Mouse (Mus musculus) heart, postnatal 0 days (tissue): ENCODE data around the gene Shroom3. TPM values are rescaled to one million over a fixed set of nuclear protein-coding genes. Genes with fewer than 3 reads are reported as not detected.

ENCODE experiments used
- ATAC-seq: fragments of 200-750 bp; cut with Nextera tagmentation; 2 replicates; pipeline ENCODE4 v1.8.0; 2017; ENCODE audit warnings: low read depth, moderate number of reproducible peaks, moderate library complexity; ENCODE audit not compliant: insufficient read depth
- DNase-seq: peaks from one replicate; pipeline ENCODE4 v3.0.0-alpha.2; 2016; ENCODE audit warnings: low spot score
- H3K27ac ChIP-seq: fragments of 300-500 bp; sonication (generic); 2 replicates; pipeline ENCODE4 v1.5.1; 2014; ENCODE audit warnings: low read depth, mild to moderate bottlenecking
- H3K27me3 ChIP-seq: fragments of 300-500 bp; sonication (generic); 2 replicates; pipeline ENCODE4 v1.6.1; 2014; ENCODE audit warnings: low read length, mixed read lengths; ENCODE audit not compliant: control insufficient read depth, insufficient read depth
- H3K36me3 ChIP-seq: fragments of 300-500 bp; sonication (generic); replicated peaks from 2 replicates; pipeline ENCODE4 v1.6.1; 2014; ENCODE audit warnings: low read length, mixed read lengths; ENCODE audit not compliant: control insufficient read depth, insufficient read depth
- H3K4me1 ChIP-seq: fragments of 300-500 bp; sonication (generic); 2 replicates; pipeline ENCODE4 v1.6.1; 2014; ENCODE audit warnings: antibody characterized with exemption; ENCODE audit not compliant: control insufficient read depth, insufficient read depth
- H3K4me2 ChIP-seq: fragments of 300-500 bp; sonication (generic); 2 replicates; pipeline ENCODE4 v1.6.1; 2014; ENCODE audit warnings: low read depth, mild to moderate bottlenecking, low read length, moderate library complexity
- H3K4me3 ChIP-seq: fragments of 300-500 bp; sonication (generic); 2 replicates; pipeline ENCODE4 v1.5.1; 2014; ENCODE audit warnings: low read depth, low read length
- H3K9ac ChIP-seq: fragments of 300-500 bp; sonication (generic); replicated peaks from 2 replicates; pipeline ENCODE4 v1.6.1; 2014; ENCODE audit warnings: low read depth, low read length, mixed read lengths
- H3K9me3 ChIP-seq: fragments of 300-500 bp; sonication (generic); replicated peaks from 2 replicates; pipeline ENCODE4 v1.6.1; 2016; ENCODE audit warnings: low read length; ENCODE audit not compliant: control insufficient read depth
- CTCF ChIP-seq: IDR thresholded peaks from 2 replicates; pipeline ENCODE4 v1.5.1; 2016; ENCODE audit warnings: antibody characterized with exemption, control low read depth, low read depth
- EP300 ChIP-seq: IDR thresholded peaks from 2 replicates; pipeline ENCODE4 v1.6.1; 2016; ENCODE audit warnings: antibody characterized with exemption, low read depth
- WGBS: fragments of 180-500 bp; shearing (Covaris S2); extraction: QIAGEN DNeasy Blood & Tissue Kit; methylation state at CpG from one replicate; pipeline ENCODE4 v1.1.7; 2014; 5-methylcytosine and 5-hydroxymethylcytosine counted together
- polyA plus RNA-seq: library from polyadenylated mRNA; unstranded; fragments of >200 nt; fragmentation: Nextera tagmentation; extraction: Ambion mirVana; gene quantifications from 2 replicates; pipeline ENCODE4 v1.2.1, GENCODE M21; 2015
- total RNA-seq: library from RNA; depleted of rRNA; stranded (reverse); fragments of >200 nt; gene quantifications from 2 replicates; pipeline ENCODE4 v1.2.3, GENCODE M21; 2014; ENCODE audit warnings: low replicate concordance

Shroom3 gene
- total and polyA plus RNA-seq, 2 experiments from 2014 or later, result 13.3 to 72.4 TPM

- H3K4me2 ChIP-seq, result no peak overlapping the region
- peaks cover 56% of the 10 kb centered on the region for H3K36me3 ChIP-seq
- H3K4me3 ChIP-seq, result no peak overlapping the region
- no peak overlapping the region for H3K27ac ChIP-seq
- ATAC-seq (no peak), DNase-seq (no peak)
- no peaks in the 10 kb centered on the region for H3K27me3 ChIP-seq
- H3K9me3 ChIP-seq, result no peaks in the 10 kb centered on the region
- TF ChIP-seq CTCF (no peak), EP300 (no peak)
- no peak overlapping the region for H3K9ac ChIP-seq
- H3K4me1 ChIP-seq, result peaks cover 8% of the 10 kb centered on the region; the same call in 1 of the 2 replicates
- 84% methylated on average over 8 of the region's 8 CpGs for WGBS
These were observed 270.6 kb downstream of the Shroom3 start for GRCm38 (mm10) chr5:92953865-92954264.

GRCm38 (mm10) chr5:92954323-92954722 lies 271.1 kb downstream of the Shroom3 start:
- Histone ChIP-seq H3K4me2 (no peak overlapping the region), H3K4me1 (peaks cover 13% of the 10 kb centered on the region; the same call in 1 of the 2 replicates), H3K4me3 (no peak overlapping the region), H3K27ac (no peak overlapping the region), H3K27me3 (no peaks in the 10 kb centered on the region), H3K36me3 (peaks cover 56% of the 10 kb centered on the region), H3K9ac (no peak overlapping the region), H3K9me3 (no peaks in the 10 kb centered on the region)
- ATAC-seq, result peak; percentile 62
- 20% methylated on average over 10 of the region's 10 CpGs for WGBS
- DNase-seq, result peak; percentile 83
- TF ChIP-seq CTCF (peak; percentile 91), EP300 (no peak)

- no peaks in the 10 kb centered on the region for H3K27me3 ChIP-seq
- H3K36me3 ChIP-seq, result peaks cover 50% of the 10 kb centered on the region
- no peaks in the 10 kb centered on the region for H3K9me3 ChIP-seq
- H3K27ac ChIP-seq, result peak overlapping the region; percentile 11; the same call in 1 of the 2 replicates
- no peak overlapping the region for H3K4me2 ChIP-seq
- peak; percentile 47 for ATAC-seq
- no peak overlapping the region for H3K4me3 ChIP-seq
- H3K4me1 ChIP-seq, result peaks cover 18% of the 10 kb centered on the region; the same call in 1 of the 2 replicates
- H3K9ac ChIP-seq, result peak overlapping the region; percentile 22; the same call in 1 of the 2 replicates
- TF ChIP-seq CTCF (peak; percentile 66), EP300 (no peak)
- no peak for DNase-seq
- WGBS, result 42% methylated on average over 6 of the region's 6 CpGs
These were observed 271.7 kb downstream of the Shroom3 start for GRCm38 (mm10) chr5:92954827-92955475.

GRCm38 (mm10) chr5:92959287-92959686 lies 276.1 kb downstream of the Shroom3 start:
- Histone ChIP-seq H3K4me1 (peaks cover 43% of the 10 kb centered on the region), H3K4me2 (peak overlapping the region; percentile 19), H3K9me3 (no peaks in the 10 kb centered on the region), H3K27ac (peak overlapping the region; percentile 81), H3K27me3 (no peaks in the 10 kb centered on the region), H3K36me3 (peaks cover 26% of the 10 kb centered on the region), H3K4me3 (no peak overlapping the region), H3K9ac (no peak overlapping the region; the same call in 1 of the 2 replicates)
- ATAC-seq (no peak), DNase-seq (no peak)
- WGBS, result 42% methylated on average over 10 of the region's 10 CpGs
- TF ChIP-seq CTCF (no peak), EP300 (no peak)

GRCm38 (mm10) chr5:92959708-92960107 lies 276.5 kb downstream of the Shroom3 start:
- Histone ChIP-seq H3K27ac (peak overlapping the region; percentile 81), H3K9me3 (no peaks in the 10 kb centered on the region), H3K4me2 (peak overlapping the region; percentile 19), H3K36me3 (peaks cover 27% of the 10 kb centered on the region), H3K4me3 (no peak overlapping the region), H3K27me3 (no peaks in the 10 kb centered on the region), H3K4me1 (peaks cover 43% of the 10 kb centered on the region), H3K9ac (no peak overlapping the region; the same call in 1 of the 2 replicates)
- DNase-seq (peak; percentile 71), ATAC-seq (0 out of 2 replicates have a peak, but pooled peaks have one; percentile 15)
- 17% methylated on average over 9 of the region's 9 CpGs for WGBS
- no peak for TF ChIP-seq EP300
- TF ChIP-seq CTCF, result no peak

GRCm38 (mm10) chr5:92961353-92961752 lies 278.1 kb downstream of the Shroom3 start:
- no peak for TF ChIP-seq CTCF
- H3K27ac ChIP-seq, result peak overlapping the region; percentile 81
- H3K36me3 ChIP-seq, result peaks cover 35% of the 10 kb centered on the region
- H3K4me1 ChIP-seq, result peaks cover 43% of the 10 kb centered on the region
- ATAC-seq, result peak; percentile 2; the same call in 1 of the 2 replicates
- H3K27me3 ChIP-seq, result no peaks in the 10 kb centered on the region
- H3K9me3 ChIP-seq, result no peaks in the 10 kb centered on the region
- peak overlapping the region; percentile 8; the same call in 1 of the 2 replicates for H3K4me2 ChIP-seq
- no peak overlapping the region for H3K9ac ChIP-seq
- H3K4me3 ChIP-seq, result no peak overlapping the region
- DNase-seq, result no peak
- WGBS, result 49% methylated on average over 11 of the region's 11 CpGs
